Mouse (Mus musculus): ENCODE results near the gene Ppp4r1. TPM values are rescaled to one million over a fixed set of nuclear protein-coding genes. Genes with fewer than 3 reads are reported as not detected.

Gene Ppp4r1
- polyA plus RNA-seq, 2 experiments, result 6.7 to 11.1 TPM

- Histone ChIP-seq H3K9ac (replicated peaks) (no peak overlapping the region), H3K4me2 (ENCODE audit: low read depth) (no peak overlapping the region), H3K27ac (no peak overlapping the region), H3K9me3 (ENCODE audit: control insufficient read depth, low read length) (no peaks in the 10 kb centered on the region), H3K27me3 (ENCODE audit: control insufficient read depth, insufficient read depth, low read length) (no peaks in the 10 kb centered on the region), H3K36me3 (replicated peaks; ENCODE audit: control insufficient read depth, insufficient read depth, low read depth) (peaks cover 34% of the 10 kb centered on the region), H3K4me3 (ENCODE audit: insufficient read depth in 1 of 2, low read depth in 2 of 2, low read length in 2 of 2) (no peak overlapping the region), H3K4me1 (replicated peaks; ENCODE audit: control insufficient read depth in 2 of 2, insufficient read depth in 2 of 2, low read length in 1 of 2) (no peaks in the 10 kb centered on the region)
- TF ChIP-seq EP300 (IDR thresholded peaks at IDR 0.05; ENCODE audit: low read depth) (no peak), CTCF (IDR thresholded peaks at IDR 0.05; ENCODE audit: low read depth) (no peak)
- ATAC-seq (ENCODE audit: insufficient read depth), result no peak
- DNase-seq (ENCODE audit: low read depth in 3 of 3, low spot score in 3 of 3), result no peak
- 75% methylated on average over 7 of the region's 7 CpGs for WGBS (ENCODE audit: insufficient replicate concordance)
Observed at GRCm38 (mm10) chr17:65839541-65840256, 57.3 kb downstream of the Ppp4r1 start.

- TF ChIP-seq EP300 (IDR thresholded peaks at IDR 0.05; ENCODE audit: low read depth) (no peak), CTCF (IDR thresholded peaks at IDR 0.05; ENCODE audit: low read depth) (no peak)
- no peaks in the 10 kb centered on the region for H3K9me3 ChIP-seq (ENCODE audit: control insufficient read depth, low read length)
- no peak for DNase-seq (ENCODE audit: low read depth in 3 of 3, low spot score in 3 of 3)
- no peak overlapping the region for H3K4me3 ChIP-seq (ENCODE audit: insufficient read depth in 1 of 2, low read depth in 2 of 2, low read length in 2 of 2)
- WGBS (ENCODE audit: insufficient replicate concordance), result 87% methylated on average over 10 of the region's 10 CpGs
- no peak for ATAC-seq (ENCODE audit: insufficient read depth)
- no peak overlapping the region for H3K4me2 ChIP-seq (ENCODE audit: low read depth)
- no peaks in the 10 kb centered on the region for H3K27me3 ChIP-seq (ENCODE audit: control insufficient read depth, insufficient read depth, low read length)
- H3K36me3 ChIP-seq (replicated peaks; ENCODE audit: control insufficient read depth, insufficient read depth, low read depth), result peaks cover 26% of the 10 kb centered on the region
- no peak overlapping the region for H3K27ac ChIP-seq
- H3K4me1 ChIP-seq (replicated peaks; ENCODE audit: control insufficient read depth in 2 of 2, insufficient read depth in 2 of 2, low read length in 1 of 2), result no peaks in the 10 kb centered on the region
- no peak overlapping the region for H3K9ac ChIP-seq (replicated peaks)
Observed at GRCm38 (mm10) chr17:65842669-65843381, 60.5 kb downstream of the Ppp4r1 start.

- Histone ChIP-seq H3K4me3 (ENCODE audit: insufficient read depth in 1 of 2, low read depth in 2 of 2, low read length in 2 of 2) (no peak overlapping the region), H3K4me2 (ENCODE audit: low read depth) (no peak overlapping the region), H3K27me3 (ENCODE audit: control insufficient read depth, insufficient read depth, low read length) (no peaks in the 10 kb centered on the region), H3K9me3 (ENCODE audit: control insufficient read depth, low read length) (no peaks in the 10 kb centered on the region), H3K4me1 (replicated peaks; ENCODE audit: control insufficient read depth in 2 of 2, insufficient read depth in 2 of 2, low read length in 1 of 2) (no peaks in the 10 kb centered on the region), H3K36me3 (replicated peaks; ENCODE audit: control insufficient read depth, insufficient read depth, low read depth) (peaks cover 22% of the 10 kb centered on the region), H3K9ac (replicated peaks) (no peak overlapping the region), H3K27ac (no peak overlapping the region)
- 73% methylated on average over 6 of the region's 6 CpGs for WGBS (ENCODE audit: insufficient replicate concordance)
- TF ChIP-seq EP300 (IDR thresholded peaks at IDR 0.05; ENCODE audit: low read depth) (no peak), CTCF (IDR thresholded peaks at IDR 0.05; ENCODE audit: low read depth) (no peak)
- ATAC-seq (ENCODE audit: insufficient read depth), result no peak
- DNase-seq (ENCODE audit: low read depth in 3 of 3, low spot score in 3 of 3), result no peak
Observed at GRCm38 (mm10) chr17:65845423-65845822, 63.0 kb downstream of the Ppp4r1 start.

- Histone ChIP-seq H3K4me3 (ENCODE audit: insufficient read depth in 1 of 2, low read depth in 2 of 2, low read length in 2 of 2) (no peak overlapping the region), H3K36me3 (replicated peaks; ENCODE audit: control insufficient read depth, insufficient read depth, low read depth) (peaks cover 9% of the 10 kb centered on the region), H3K4me1 (replicated peaks; ENCODE audit: control insufficient read depth in 2 of 2, insufficient read depth in 2 of 2, low read length in 1 of 2) (no peaks in the 10 kb centered on the region), H3K27ac (no peak overlapping the region), H3K4me2 (ENCODE audit: low read depth) (no peak overlapping the region), H3K27me3 (ENCODE audit: control insufficient read depth, insufficient read depth, low read length) (no peaks in the 10 kb centered on the region), H3K9me3 (ENCODE audit: control insufficient read depth, low read length) (no peaks in the 10 kb centered on the region), H3K9ac (replicated peaks) (no peak overlapping the region)
- TF ChIP-seq EP300 (IDR thresholded peaks at IDR 0.05; ENCODE audit: low read depth) (no peak), CTCF (IDR thresholded peaks at IDR 0.05; ENCODE audit: low read depth) (no peak)
- ATAC-seq (ENCODE audit: insufficient read depth) (no peak), DNase-seq (ENCODE audit: low read depth in 3 of 3, low spot score in 3 of 3) (no peak)
- 85% methylated on average over 11 of the region's 11 CpGs for WGBS (ENCODE audit: insufficient replicate concordance)
Observed at GRCm38 (mm10) chr17:65847694-65848449, 65.5 kb downstream of the Ppp4r1 start.

GRCm38 (mm10) chr17:65850487-65850886, 68.1 kb downstream of the Ppp4r1 start:
- Histone ChIP-seq H3K4me3 (ENCODE audit: insufficient read depth in 1 of 2, low read depth in 2 of 2, low read length in 2 of 2) (no peak overlapping the region), H3K4me1 (replicated peaks; ENCODE audit: control insufficient read depth in 2 of 2, insufficient read depth in 2 of 2, low read length in 1 of 2) (no peaks in the 10 kb centered on the region), H3K27me3 (ENCODE audit: control insufficient read depth, insufficient read depth, low read length) (no peaks in the 10 kb centered on the region), H3K27ac (no peak overlapping the region), H3K9me3 (ENCODE audit: control insufficient read depth, low read length) (no peaks in the 10 kb centered on the region), H3K9ac (replicated peaks) (no peak overlapping the region), H3K36me3 (replicated peaks; ENCODE audit: control insufficient read depth, insufficient read depth, low read depth) (peaks cover 8% of the 10 kb centered on the region; the same call in 1 of the 2 replicates), H3K4me2 (ENCODE audit: low read depth) (no peak overlapping the region)
- DNase-seq (ENCODE audit: low read depth in 3 of 3, low spot score in 3 of 3) (no peak), ATAC-seq (ENCODE audit: insufficient read depth) (no peak)
- WGBS (ENCODE audit: insufficient replicate concordance), result 91% methylated on average over 17 of the region's 17 CpGs
- TF ChIP-seq CTCF (IDR thresholded peaks at IDR 0.05; ENCODE audit: low read depth), result no peak
- no peak for TF ChIP-seq EP300 (IDR thresholded peaks at IDR 0.05; ENCODE audit: low read depth)
